Mouse (Mus musculus) liver, embryonic 12.5 days (tissue): ENCODE results near the gene Sept9. TPM values are rescaled to one million over a fixed set of nuclear protein-coding genes. Genes with fewer than 3 reads are reported as not detected.
A peak's percentile ranks its signal among the peaks of the same experiment; 100 is the strongest.

Experiments
- ATAC-seq: fragments of 200-750 bp; cut with Nextera tagmentation; 2 replicates; pipeline ENCODE4 v1.8.0; 2017; ENCODE audit warnings: moderate number of reproducible peaks, mild to moderate bottlenecking, moderate library complexity
- H3K27ac ChIP-seq: fragments of 300-500 bp; sonication (generic); 2 replicates; pipeline ENCODE4 v1.5.1; 2016; ENCODE audit warnings: mild to moderate bottlenecking
- H3K27me3 ChIP-seq: fragments of 300-500 bp; sonication (generic); replicated peaks from 2 replicates; pipeline ENCODE4 v1.6.1; 2016; ENCODE audit warnings: mild to moderate bottlenecking, moderate library complexity
- H3K36me3 ChIP-seq: fragments of 300-500 bp; sonication (generic); 2 replicates; pipeline ENCODE4 v1.6.1; 2016; ENCODE audit warnings: mild to moderate bottlenecking, moderate library complexity
- H3K4me1 ChIP-seq: fragments of 300-500 bp; sonication (generic); 2 replicates; pipeline ENCODE4 v1.6.1; 2016
- H3K4me2 ChIP-seq: fragments of 300-500 bp; sonication (generic); 2 replicates; pipeline ENCODE4 v1.6.1; 2016; ENCODE audit warnings: mild to moderate bottlenecking, moderate library complexity
- H3K4me3 ChIP-seq: fragments of 300-500 bp; sonication (generic); 2 replicates; pipeline ENCODE4 v1.5.1; 2016; ENCODE audit warnings: mild to moderate bottlenecking, moderate library complexity
- H3K9ac ChIP-seq: fragments of 300-500 bp; sonication (generic); 2 replicates; pipeline ENCODE4 v1.6.1; 2016; ENCODE audit warnings: mild to moderate bottlenecking, moderate library complexity
- H3K9me3 ChIP-seq: fragments of 300-500 bp; sonication (generic); replicated peaks from 2 replicates; pipeline ENCODE4 v1.6.1; 2016; ENCODE audit warnings: mild to moderate bottlenecking, moderate library complexity
- WGBS: fragments of 180-500 bp; shearing (Covaris S2); methylation state at CpG from one replicate; pipeline ENCODE4 v1.1.7; 2016; ENCODE audit not compliant: insufficient replicate concordance; 5-methylcytosine and 5-hydroxymethylcytosine counted together
- polyA plus RNA-seq: library from polyadenylated mRNA; unstranded; fragments of >200 nt; fragmentation: Nextera tagmentation; extraction: Ambion mirVana; gene quantifications from 2 replicates; pipeline ENCODE4 v1.2.1, GENCODE M21; 2016

The Sept9 gene
- polyA plus RNA-seq, 1 experiment from 2014 or later: 72.0 TPM

- Histone ChIP-seq H3K36me3 (no peaks in the 10 kb centered on the region), H3K4me3 (no peak overlapping the region), H3K27me3 (no peaks in the 10 kb centered on the region), H3K4me1 (peaks cover 50% of the 10 kb centered on the region), H3K9me3 (no peaks in the 10 kb centered on the region), H3K4me2 (no peak overlapping the region), H3K9ac (no peak overlapping the region), H3K27ac (peak overlapping the region; percentile 37; the same call in 1 of the 2 replicates)
- no peak for ATAC-seq
- WGBS: 43% methylated on average over 14 of the region's 14 CpGs
Measured at GRCm38 (mm10) chr11:117306311-117307088, 107.0 kb downstream of the Sept9 start.

GRCm38 (mm10) chr11:117307895-117308786 lies 108.7 kb downstream of the Sept9 start:
- ATAC-seq: peak; percentile 80
- Histone ChIP-seq H3K9ac (no peak overlapping the region; the same call in 1 of the 2 replicates), H3K4me1 (peaks cover 66% of the 10 kb centered on the region), H3K9me3 (no peaks in the 10 kb centered on the region), H3K4me2 (peak overlapping the region; percentile 54), H3K36me3 (no peaks in the 10 kb centered on the region), H3K27ac (peak overlapping the region; percentile 42), H3K27me3 (0 out of 2 replicates have a peak, but pooled peaks cover 4% of the 10 kb centered on the region), H3K4me3 (peak overlapping the region; percentile 15; the same call in 1 of the 2 replicates)
- 17% methylated on average over 13 of the region's 13 CpGs for WGBS

- Histone ChIP-seq H3K4me3 (no peak overlapping the region), H3K27ac (no peak overlapping the region), H3K27me3 (0 out of 2 replicates have a peak, but pooled peaks cover 4% of the 10 kb centered on the region), H3K36me3 (no peaks in the 10 kb centered on the region), H3K4me1 (peaks cover 78% of the 10 kb centered on the region), H3K4me2 (peak overlapping the region; percentile 54; the same call in 1 of the 2 replicates), H3K9me3 (no peaks in the 10 kb centered on the region), H3K9ac (no peak overlapping the region)
- WGBS: 68% methylated on average over 17 of the region's 17 CpGs
- ATAC-seq: no peak
Measured at GRCm38 (mm10) chr11:117309108-117309917, 109.9 kb downstream of the Sept9 start.

DNA sequence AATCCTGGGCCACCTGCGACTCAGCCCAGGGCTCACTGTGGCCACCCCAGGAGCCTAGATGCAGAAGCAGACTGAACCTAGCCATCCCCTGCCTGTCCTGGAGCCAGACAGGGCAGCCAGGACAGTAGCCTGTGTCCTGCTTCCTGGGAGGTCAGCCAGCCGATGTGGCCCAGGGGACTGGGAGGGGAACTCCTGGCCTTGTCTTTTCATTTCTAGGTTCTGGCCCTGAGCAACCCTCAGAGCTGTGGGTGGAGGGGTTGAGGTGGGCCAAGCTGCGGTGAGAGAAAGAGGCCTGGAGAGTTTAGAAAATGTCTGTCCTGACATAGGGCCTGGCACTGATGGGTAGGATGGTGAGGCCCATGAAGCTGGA lies 110.4 kb downstream of the Sept9 start:
- H3K27me3 ChIP-seq: 0 out of 2 replicates have a peak, but pooled peaks cover 4% of the 10 kb centered on the region
- H3K4me2 ChIP-seq: no peak overlapping the region
- no peak overlapping the region for H3K4me3 ChIP-seq
- H3K27ac ChIP-seq: no peak overlapping the region
- no peaks in the 10 kb centered on the region for H3K9me3 ChIP-seq
- ATAC-seq: no peak
- H3K4me1 ChIP-seq: peaks cover 84% of the 10 kb centered on the region
- H3K9ac ChIP-seq: no peak overlapping the region
- no peaks in the 10 kb centered on the region for H3K36me3 ChIP-seq
- WGBS: 78% methylated on average over 3 of the region's 3 CpGs

DNA sequence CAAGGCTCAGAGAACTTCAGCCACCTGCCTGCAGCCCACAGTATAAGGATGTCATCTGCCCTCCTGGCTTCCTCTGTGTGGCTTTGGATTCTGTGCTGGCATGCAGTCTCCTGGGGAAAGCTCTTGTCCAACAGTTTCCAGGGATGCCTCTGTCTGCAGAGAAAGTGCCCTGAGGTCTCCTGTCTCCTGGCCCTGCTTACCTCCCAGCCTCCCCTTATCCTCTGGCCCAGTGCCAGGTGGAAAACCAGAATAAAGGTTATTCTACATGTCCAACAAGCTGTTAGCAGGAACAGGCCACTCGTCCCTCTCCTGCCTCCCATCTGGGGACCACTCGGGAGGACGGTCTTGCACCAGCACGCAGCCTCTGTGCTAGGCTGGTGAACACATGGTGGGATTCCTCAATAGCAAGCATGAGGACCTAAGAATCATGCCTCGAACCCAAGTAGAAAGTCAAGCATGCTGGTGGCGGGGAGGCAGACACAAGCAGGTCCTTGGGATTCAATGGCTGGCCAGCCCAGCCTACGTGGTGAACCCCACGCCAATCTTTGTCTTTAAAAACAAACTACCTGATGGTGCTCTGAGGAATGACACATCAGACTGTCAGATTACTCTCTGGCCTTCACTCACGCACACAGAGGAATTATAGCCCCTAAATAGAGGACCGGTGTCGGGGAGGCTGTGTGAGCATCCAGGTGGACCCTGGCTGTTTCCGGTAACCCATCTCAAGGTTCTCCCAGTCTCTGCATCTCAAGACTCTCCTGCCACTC lies 111.1 kb downstream of the Sept9 start:
- Histone ChIP-seq H3K27ac (no peak overlapping the region), H3K4me1 (peaks cover 88% of the 10 kb centered on the region)
- WGBS: 80% methylated on average over 12 of the region's 12 CpGs

DNA sequence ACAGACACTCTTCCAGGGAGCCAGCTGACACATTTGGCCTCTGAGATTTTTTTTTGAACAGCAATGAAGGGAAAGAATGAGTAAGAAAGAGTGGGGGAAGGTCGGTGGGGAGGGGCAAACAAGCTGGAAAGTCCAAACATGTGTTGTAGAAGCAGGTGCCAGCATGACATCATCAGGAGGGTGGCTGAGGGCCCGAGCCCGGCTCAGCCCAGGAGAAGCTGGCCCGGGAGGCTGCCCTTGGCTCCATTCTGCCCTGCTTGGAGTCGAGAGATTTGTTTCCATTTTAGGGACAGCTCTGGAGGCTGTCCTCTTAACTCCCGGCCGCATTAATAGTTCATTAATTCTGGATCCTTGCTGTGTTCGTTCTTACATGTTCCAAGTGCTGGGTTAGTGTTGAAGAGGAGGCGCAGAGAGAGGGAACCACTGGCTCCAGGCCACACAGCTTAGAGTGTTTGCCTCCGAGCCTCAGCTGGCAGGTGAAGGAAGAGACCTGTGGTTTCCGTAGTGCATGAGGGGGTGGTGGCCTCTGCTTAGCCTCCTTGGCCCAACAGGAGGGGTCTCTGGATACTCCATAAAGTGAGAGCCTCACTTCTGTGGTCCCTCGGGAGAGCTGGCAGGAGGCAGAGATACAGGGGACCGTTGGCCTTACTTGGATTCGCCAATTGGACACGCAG lies 111.8 kb downstream of the Sept9 start:
- H3K27ac ChIP-seq: no peak overlapping the region
- no peak overlapping the region for H3K4me2 ChIP-seq
- peaks cover 88% of the 10 kb centered on the region for H3K4me1 ChIP-seq
- H3K9ac ChIP-seq: no peak overlapping the region
- no peak for ATAC-seq
- no peaks in the 10 kb centered on the region for H3K36me3 ChIP-seq
- H3K9me3 ChIP-seq: no peaks in the 10 kb centered on the region
- H3K27me3 ChIP-seq: 0 out of 2 replicates have a peak, but pooled peaks cover 4% of the 10 kb centered on the region
- H3K4me3 ChIP-seq: no peak overlapping the region
- 64% methylated on average over 15 of the region's 15 CpGs for WGBS

More for the DNA sequence above, 111.1 kb downstream of the Sept9 start:
- H3K36me3 ChIP-seq: no peaks in the 10 kb centered on the region
- H3K9ac ChIP-seq: no peak overlapping the region
- H3K4me2 ChIP-seq: no peak overlapping the region
- no peak overlapping the region for H3K4me3 ChIP-seq
- H3K27me3 ChIP-seq: 0 out of 2 replicates have a peak, but pooled peaks cover 4% of the 10 kb centered on the region
- no peak for ATAC-seq
- H3K9me3 ChIP-seq: no peaks in the 10 kb centered on the region

DNA sequence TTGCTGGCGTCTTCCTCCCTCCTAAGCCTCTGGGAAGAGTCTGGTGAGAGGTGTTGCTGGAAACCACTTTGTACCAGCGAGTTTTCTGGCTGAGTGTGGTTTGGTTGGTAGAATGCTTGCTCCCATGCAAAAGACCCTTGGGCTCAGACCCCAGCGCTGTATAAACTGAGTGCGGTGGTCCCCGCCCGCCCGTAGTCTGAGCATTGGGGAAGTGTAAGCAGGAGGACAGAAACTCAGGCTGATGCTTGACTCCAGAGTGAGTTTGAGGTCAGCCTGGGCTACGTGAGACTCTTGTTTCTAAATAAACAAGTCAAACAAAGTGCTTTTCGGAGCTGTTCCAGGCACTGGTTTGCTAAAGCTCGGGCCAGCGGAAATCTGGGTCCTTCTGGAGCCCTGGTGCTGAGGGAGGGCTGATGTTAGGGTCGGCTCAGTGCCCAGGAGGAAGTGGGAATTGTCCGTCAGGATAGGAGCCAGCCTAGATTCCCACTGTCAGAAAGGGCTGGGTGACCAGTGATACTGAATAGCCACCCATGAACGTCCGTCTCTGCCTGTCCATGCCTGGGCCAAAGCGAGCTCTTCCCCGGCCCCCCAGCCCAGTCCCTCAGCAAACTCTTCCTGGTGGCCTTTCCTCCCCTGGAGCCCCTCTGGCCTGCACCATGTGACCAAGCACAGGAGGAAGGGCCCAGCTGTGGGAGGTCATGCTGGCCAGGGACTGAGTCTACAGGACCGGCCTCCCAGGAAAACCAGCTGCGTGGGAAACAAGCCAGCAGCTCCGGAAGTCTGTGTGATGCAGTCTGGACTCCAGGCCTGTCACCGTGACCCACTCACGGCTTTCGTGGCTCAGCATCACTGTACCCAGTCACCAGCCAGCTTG lies 112.8 kb downstream of the Sept9 start:
- Histone ChIP-seq H3K4me3 (no peak overlapping the region), H3K4me2 (no peak overlapping the region), H3K36me3 (no peaks in the 10 kb centered on the region), H3K9me3 (no peaks in the 10 kb centered on the region), H3K9ac (no peak overlapping the region), H3K4me1 (peaks cover 88% of the 10 kb centered on the region), H3K27me3 (0 out of 2 replicates have a peak, but pooled peaks cover 4% of the 10 kb centered on the region), H3K27ac (peak overlapping the region; percentile 52)
- no peak for ATAC-seq
- 64% methylated on average over 23 of the region's 23 CpGs for WGBS

GRCm38 (mm10) chr11:117312936-117313335 lies 113.5 kb downstream of the Sept9 start:
- H3K9ac ChIP-seq: no peak overlapping the region
- 0 out of 2 replicates have a peak, but pooled peaks cover 4% of the 10 kb centered on the region for H3K27me3 ChIP-seq
- no peak overlapping the region for H3K4me3 ChIP-seq
- H3K4me2 ChIP-seq: no peak overlapping the region
- 38% methylated on average over 8 of the region's 8 CpGs for WGBS
- no peaks in the 10 kb centered on the region for H3K9me3 ChIP-seq
- no peak for ATAC-seq
- no peaks in the 10 kb centered on the region for H3K36me3 ChIP-seq
- 0 out of 2 replicates have a peak overlapping the region, but pooled peaks have one; percentile 25 for H3K27ac ChIP-seq
- H3K4me1 ChIP-seq: peaks cover 88% of the 10 kb centered on the region

- Histone ChIP-seq H3K27ac (0 out of 2 replicates have a peak overlapping the region, but pooled peaks have one; percentile 25), H3K4me1 (peaks cover 88% of the 10 kb centered on the region), H3K36me3 (no peaks in the 10 kb centered on the region), H3K9ac (no peak overlapping the region), H3K4me2 (no peak overlapping the region), H3K27me3 (0 out of 2 replicates have a peak, but pooled peaks cover 4% of the 10 kb centered on the region), H3K4me3 (no peak overlapping the region), H3K9me3 (no peaks in the 10 kb centered on the region)
- 75% methylated on average over 7 of the region's 7 CpGs for WGBS
- ATAC-seq: no peak
Measured at GRCm38 (mm10) chr11:117313446-117313845, 114.0 kb downstream of the Sept9 start.

- Histone ChIP-seq H3K4me1 (peaks cover 88% of the 10 kb centered on the region), H3K4me3 (no peak overlapping the region), H3K36me3 (no peaks in the 10 kb centered on the region), H3K27ac (no peak overlapping the region), H3K4me2 (no peak overlapping the region), H3K27me3 (0 out of 2 replicates have a peak, but pooled peaks cover 4% of the 10 kb centered on the region), H3K9ac (no peak overlapping the region), H3K9me3 (no peaks in the 10 kb centered on the region)
- ATAC-seq: no peak
- 75% methylated on average over 7 of the region's 7 CpGs for WGBS
Measured at GRCm38 (mm10) chr11:117314026-117314425, 114.6 kb downstream of the Sept9 start.
